Mouse (Mus musculus) spleen, adult 2 months (tissue): Measurements from ENCODE around the gene Zc3hc1.

Source experiments
- CTCF ChIP-seq: fragments of 200-500 bp; IDR thresholded peaks from 2 replicates; pipeline ENCODE4 v1.5.1; 2011; ENCODE audit warnings: mild to moderate bottlenecking, inconsistent platforms; ENCODE audit not compliant: insufficient read depth, insufficient read length, insufficient replicate concordance; ENCODE audit errors: extremely low read depth
- POLR2A ChIP-seq: fragments of 200-500 bp; IDR thresholded peaks from 2 replicates; pipeline ENCODE4 v1.6.1; 2011; ENCODE audit warnings: low read depth, low read length, inconsistent platforms

- no peak for TF ChIP-seq POLR2A
- no peak for TF ChIP-seq CTCF
These were observed 48.7 kb upstream of the Zc3hc1 start for GRCm38 (mm10) chr6:30439576-30439975.
